Mouse (Mus musculus): ENCODE measurements around the gene Sstr3. TPM values are rescaled to one million over a fixed set of nuclear protein-coding genes. Genes with fewer than 3 reads are reported as not detected.

Gene Sstr3
- polyA plus RNA-seq, 1 experiment from 2014 or later: 0.09 TPM

DNA sequence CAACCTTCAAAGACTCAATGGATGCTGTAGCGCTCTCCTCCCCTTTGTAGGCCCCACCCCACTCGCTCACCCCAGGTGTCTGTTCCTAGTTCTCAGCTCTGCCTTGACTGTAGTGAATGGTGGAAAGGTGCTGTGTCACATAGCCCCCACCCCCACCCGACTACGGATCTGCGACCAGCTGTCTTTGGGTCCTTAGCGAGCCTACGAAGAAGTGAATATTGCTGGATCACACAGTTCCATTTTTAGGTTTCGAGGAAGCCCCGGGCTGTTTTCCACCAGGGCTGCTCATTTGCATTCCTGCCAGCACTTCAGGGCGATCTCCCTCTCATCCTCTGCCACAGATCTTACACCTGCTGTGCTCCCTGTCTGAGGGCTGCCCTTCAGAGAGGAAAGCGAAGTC lies 38.9 kb upstream of the Sstr3 start:
- ATAC-seq (no peak), DNase-seq (ENCODE audit: low read depth, low spot score) (no peak)
- TF ChIP-seq CTCF (IDR thresholded peaks at IDR 0.05): no peak
- CTCF ChIA-PET: interaction anchor here (1.7 kb wide), 1 partner anchor 136 kb away, joined by 6 read pairs; no protein-coding TSS in a partner anchor
- POLR2A ChIA-PET: no interaction called here
- in situ Hi-C loops (cut with MboI; ENCODE audit: low pct_unique_long_range_greater_than_20kb): no loop called here
- no peaks in the 10 kb centered on the region for H3K27me3 ChIP-seq

- H3K27me3 ChIP-seq: peaks cover 15% of the 10 kb centered on the region
- ATAC-seq (no peak), DNase-seq (ENCODE audit: low read depth, low spot score) (no peak)
- ChIA-PET CTCF (interaction anchor here (0.8 kb wide), 1 partner anchor 9 kb away, joined by 3 read pairs; no protein-coding TSS in a partner anchor), POLR2A (no interaction called here)
- in situ Hi-C loops (cut with MboI; ENCODE audit: low pct_unique_long_range_greater_than_20kb): no loop called here
- TF ChIP-seq CTCF (IDR thresholded peaks at IDR 0.05): no peak
Observed at GRCm38 (mm10) chr15:78576284-78576810, 31.9 kb upstream of the Sstr3 start.

- ChIA-PET CTCF (interaction anchor here (1.3 kb wide), 1 partner anchor 13 kb away, joined by 3 read pairs; no protein-coding TSS in a partner anchor), POLR2A (no interaction called here)
- in situ Hi-C loops (cut with MboI; ENCODE audit: low pct_unique_long_range_greater_than_20kb): no loop called here
Observed at GRCm38 (mm10) chr15:78572658-78573397, 28.3 kb upstream of the Sstr3 start, which contains the start of gene Rac2. Gene Rac2, minus strand, starts transcription at chr15:78572783.

DNA sequence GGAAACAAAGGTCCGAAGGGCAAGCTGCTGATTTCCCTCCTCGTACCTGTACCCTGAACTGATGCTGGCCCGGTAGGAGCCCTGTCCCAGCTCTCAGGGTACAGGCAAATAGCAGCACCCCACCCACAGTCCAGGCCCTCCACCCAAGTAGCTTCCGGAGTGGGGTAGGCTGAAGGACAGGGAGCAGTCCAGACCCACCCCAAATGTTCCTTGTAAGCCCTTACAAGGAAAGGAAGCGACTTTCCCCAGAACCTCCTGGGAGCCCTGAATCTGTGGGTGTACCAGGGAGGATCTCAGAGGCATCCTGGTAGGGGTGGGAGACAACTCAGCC lies 27.8 kb upstream of the Sstr3 start:
- peaks cover 32% of the 10 kb centered on the region for H3K27me3 ChIP-seq
- no peak for DNase-seq (ENCODE audit: low read depth, low spot score)
- TF ChIP-seq CTCF (IDR thresholded peaks at IDR 0.05): no peak
- ChIA-PET POLR2A (no interaction called here), CTCF (no interaction called here)
- no peak for ATAC-seq
- in situ Hi-C loops (cut with MboI; ENCODE audit: low pct_unique_long_range_greater_than_20kb): no loop called here

More at GRCm38 (mm10) chr15:78572658-78573397, 28.3 kb upstream of the Sstr3 start, which contains the start of gene Rac2:
- no peak for DNase-seq (ENCODE audit: low read depth, low spot score)
- no peak for TF ChIP-seq CTCF (IDR thresholded peaks at IDR 0.05)
- peaks cover 32% of the 10 kb centered on the region for H3K27me3 ChIP-seq
- no peak for ATAC-seq

- ChIA-PET CTCF (no interaction called here), POLR2A (no interaction called here)
- no peak for TF ChIP-seq CTCF (IDR thresholded peaks at IDR 0.05)
- no peak for DNase-seq (ENCODE audit: low read depth, low spot score)
- in situ Hi-C loops (cut with MboI; ENCODE audit: low pct_unique_long_range_greater_than_20kb): no loop called here
- H3K27me3 ChIP-seq: peaks cover 32% of the 10 kb centered on the region
- no peak for ATAC-seq
Observed at GRCm38 (mm10) chr15:78571554-78572269, 27.2 kb upstream of the Sstr3 start.

DNA sequence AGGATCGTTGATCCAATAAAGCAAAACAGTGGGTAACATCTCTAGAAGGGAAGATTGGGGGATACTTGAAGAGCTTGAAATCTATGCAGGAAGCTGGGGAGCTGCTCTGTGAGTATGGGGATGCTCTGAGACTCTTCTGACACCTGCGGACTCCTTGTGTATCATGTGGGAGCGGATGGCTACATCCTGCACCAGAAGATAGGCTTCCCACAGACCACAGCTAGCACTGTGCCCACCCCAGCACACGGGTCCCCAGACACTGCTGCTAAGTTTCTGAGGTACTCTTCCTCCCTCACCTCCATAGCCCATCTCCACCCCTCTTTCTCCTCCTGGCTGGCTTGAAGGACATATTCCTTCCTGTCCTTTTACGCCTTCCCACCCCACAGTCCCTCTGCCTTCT lies 25.7 kb upstream of the Sstr3 start:
- in situ Hi-C loops (cut with MboI; ENCODE audit: low pct_unique_long_range_greater_than_20kb): no loop called here
- ChIA-PET CTCF (interaction anchor here (1.4 kb wide), 1 partner anchor 12 kb away, joined by 4 read pairs; no protein-coding TSS in a partner anchor), POLR2A (no interaction called here)
- no peak for TF ChIP-seq CTCF (IDR thresholded peaks at IDR 0.05)
- ATAC-seq: no peak
- no peak for DNase-seq (ENCODE audit: low read depth, low spot score)
- H3K27me3 ChIP-seq: peaks cover 36% of the 10 kb centered on the region

DNA sequence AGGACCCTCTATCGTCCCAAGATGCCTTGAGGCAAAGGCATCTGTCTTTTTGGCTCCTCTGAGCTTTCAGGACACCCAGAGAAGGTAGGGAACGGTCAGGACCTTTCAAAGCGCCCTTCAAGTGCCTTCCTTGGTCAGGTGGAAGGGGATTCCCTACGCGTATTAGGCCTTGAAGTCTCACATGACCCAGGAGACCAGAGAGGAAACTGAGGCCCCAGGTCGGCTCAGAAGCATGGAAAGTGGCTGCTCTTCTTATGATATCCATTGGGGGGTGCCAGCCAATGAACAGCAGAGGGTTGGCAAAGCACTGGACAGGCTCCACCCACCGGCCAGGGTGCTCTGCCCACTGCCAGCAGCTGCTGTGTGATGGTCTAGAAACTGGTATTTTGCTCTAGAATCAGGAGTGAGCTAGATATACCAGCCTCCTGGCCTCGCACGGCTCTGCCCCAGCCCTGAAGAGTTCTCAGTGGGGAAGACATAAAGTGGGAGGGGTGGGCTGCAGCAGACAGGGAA lies 23.2 kb upstream of the Sstr3 start:
- ChIA-PET CTCF (interaction anchor here (1.3 kb wide), 1 partner anchor 13 kb away, joined by 5 read pairs; no protein-coding TSS in a partner anchor), POLR2A (no interaction called here)
- DNase-seq (ENCODE audit: low read depth, low spot score): no peak
- peaks cover 34% of the 10 kb centered on the region for H3K27me3 ChIP-seq
- TF ChIP-seq CTCF (IDR thresholded peaks at IDR 0.05): no peak
- ATAC-seq: no peak
- in situ Hi-C loops (cut with MboI; ENCODE audit: low pct_unique_long_range_greater_than_20kb): no loop called here

- peaks cover 30% of the 10 kb centered on the region for H3K27me3 ChIP-seq
- in situ Hi-C loops (cut with MboI; ENCODE audit: low pct_unique_long_range_greater_than_20kb): no loop called here
- ChIA-PET CTCF (no interaction called here), POLR2A (no interaction called here)
- no peak for ATAC-seq
- no peak for DNase-seq (ENCODE audit: low read depth, low spot score)
- no peak for TF ChIP-seq CTCF (IDR thresholded peaks at IDR 0.05)
Observed at GRCm38 (mm10) chr15:78564764-78565435, 20.4 kb upstream of the Sstr3 start.

DNA sequence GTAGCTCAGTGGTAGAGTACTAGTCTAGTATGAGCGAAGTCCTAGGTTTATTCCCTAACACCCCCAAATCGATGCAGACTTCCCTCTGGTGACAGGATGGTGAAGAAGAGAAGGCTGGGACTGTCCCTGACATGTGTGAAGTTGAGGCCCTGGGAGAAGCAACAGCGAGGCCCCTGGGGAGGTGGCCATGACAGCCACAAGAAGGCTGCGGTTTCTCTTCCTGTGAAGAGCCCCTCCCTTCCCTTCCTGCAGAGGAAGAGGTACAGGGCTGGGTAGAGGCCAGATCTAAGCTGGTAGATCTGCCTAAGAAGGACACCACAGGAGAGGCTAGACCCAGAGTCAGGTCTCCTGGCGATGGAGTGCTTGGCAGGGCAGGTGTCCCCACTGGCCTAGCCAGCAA lies 19.5 kb upstream of the Sstr3 start:
- no peak for TF ChIP-seq CTCF (IDR thresholded peaks at IDR 0.05)
- peaks cover 26% of the 10 kb centered on the region for H3K27me3 ChIP-seq
- POLR2A ChIA-PET: no interaction called here
- no peak for ATAC-seq
- CTCF ChIA-PET: no interaction called here
- in situ Hi-C loops (cut with MboI; ENCODE audit: low pct_unique_long_range_greater_than_20kb): no loop called here
- DNase-seq (ENCODE audit: low read depth, low spot score): no peak

GRCm38 (mm10) chr15:78563344-78563743 lies 18.9 kb upstream of the Sstr3 start:
- TF ChIP-seq CTCF (IDR thresholded peaks at IDR 0.05): no peak
- POLR2A ChIA-PET: no interaction called here
- CTCF ChIA-PET: interaction anchor here (1.4 kb wide), 1 partner anchor 116 kb away, joined by 3 read pairs; no protein-coding TSS in a partner anchor
- no peak for ATAC-seq
- peaks cover 20% of the 10 kb centered on the region for H3K27me3 ChIP-seq
- DNase-seq (ENCODE audit: low read depth, low spot score): no peak
- in situ Hi-C loops (cut with MboI; ENCODE audit: low pct_unique_long_range_greater_than_20kb): no loop called here
